Mouse (Mus musculus): ENCODE data around the gene Rpp38. TPM values are rescaled to one million over a fixed set of nuclear protein-coding genes. Genes with fewer than 3 reads are reported as not detected.
A peak's percentile ranks its signal among the peaks of the same experiment; 100 is the strongest.

The Rpp38 gene
- polyA plus RNA-seq, 1 experiment from 2014 or later: 16.3 TPM

GRCm38 (mm10) chr2:3283602-3284472, 48.6 kb downstream of the Rpp38 start, which contains the start of gene Nmt2:
Nmt2 (plus strand) TSS chr2:3284212.
- Histone ChIP-seq H3K9ac (replicated peaks; ENCODE audit: low read depth, low read length) (peak within 1 kb of the TSS; percentile 77), H3K4me1 (ENCODE audit: control insufficient read depth, insufficient read depth, low read length) (peaks cover 11% of the 10 kb centered on the region), H3K27me3 (ENCODE audit: control insufficient read depth, insufficient read depth, low read length) (no peaks in the 10 kb centered on the region), H3K36me3 (ENCODE audit: control insufficient read depth, insufficient read depth, low read length) (no peaks in the 10 kb centered on the region), H3K4me3 (ENCODE audit: low read depth, low read length) (peak within 1 kb of the TSS; percentile 87), H3K27ac (ENCODE audit: low read depth, low read length) (peak within 1 kb of the TSS; percentile 92), H3K9me3 (ENCODE audit: control insufficient read depth, low read length) (no peaks in the 10 kb centered on the region), H3K4me2 (ENCODE audit: low read depth, low read length) (peak within 1 kb of the TSS; percentile 75)
- under 1% methylated on average over 82 of the region's 88 CpGs for WGBS
- peak; percentile 95 for ATAC-seq (ENCODE audit: low read depth)

- peak overlapping the region; percentile 87 for H3K4me3 ChIP-seq (ENCODE audit: low read depth, low read length)
- peaks cover 11% of the 10 kb centered on the region for H3K4me1 ChIP-seq (ENCODE audit: control insufficient read depth, insufficient read depth, low read length)
- 0 out of 2 replicates have a peak, but pooled peaks have one; percentile 1 for ATAC-seq (ENCODE audit: low read depth)
- H3K4me2 ChIP-seq (ENCODE audit: low read depth, low read length): peak overlapping the region; percentile 42
- H3K9ac ChIP-seq (replicated peaks; ENCODE audit: low read depth, low read length): peak overlapping the region; percentile 37
- 13% methylated on average over 12 of the region's 12 CpGs for WGBS
- H3K27ac ChIP-seq (ENCODE audit: low read depth, low read length): peak overlapping the region; percentile 71
- no peaks in the 10 kb centered on the region for H3K27me3 ChIP-seq (ENCODE audit: control insufficient read depth, insufficient read depth, low read length)
- H3K9me3 ChIP-seq (ENCODE audit: control insufficient read depth, low read length): no peaks in the 10 kb centered on the region
- H3K36me3 ChIP-seq (ENCODE audit: control insufficient read depth, insufficient read depth, low read length): no peaks in the 10 kb centered on the region
Measured at GRCm38 (mm10) chr2:3282866-3283601, 49.4 kb downstream of the Rpp38 start.

- ATAC-seq (ENCODE audit: low read depth): no peak
- Histone ChIP-seq H3K9ac (replicated peaks; ENCODE audit: low read depth, low read length) (no peak overlapping the region), H3K9me3 (ENCODE audit: control insufficient read depth, low read length) (no peaks in the 10 kb centered on the region), H3K4me3 (ENCODE audit: low read depth, low read length) (no peak overlapping the region), H3K36me3 (ENCODE audit: control insufficient read depth, insufficient read depth, low read length) (no peaks in the 10 kb centered on the region), H3K27ac (ENCODE audit: low read depth, low read length) (no peak overlapping the region), H3K4me2 (ENCODE audit: low read depth, low read length) (no peak overlapping the region), H3K4me1 (ENCODE audit: control insufficient read depth, insufficient read depth, low read length) (peaks cover 11% of the 10 kb centered on the region), H3K27me3 (ENCODE audit: control insufficient read depth, insufficient read depth, low read length) (no peaks in the 10 kb centered on the region)
- 78% methylated on average over 4 of the region's 4 CpGs for WGBS
Measured at GRCm38 (mm10) chr2:3281311-3281710, 51.1 kb downstream of the Rpp38 start.

Other genes with a start within 250 kb of the Rpp38 start
- 44.5 and 60.4 TPM in 2 replicates for gene Fam171a1, start 218.4 kb downstream of the Rpp38 start, polyA plus RNA-seq (2014; fragmentation: Nextera tagmentation; extraction: Ambion mirVana)
- gene Nmt2, start 48.4 kb downstream of the Rpp38 start, polyA plus RNA-seq (2014; fragmentation: Nextera tagmentation; extraction: Ambion mirVana): 99.2 and 114 TPM in 2 replicates
- gene Acbd7, start 3.5 kb upstream of the Rpp38 start, polyA plus RNA-seq (2014; fragmentation: Nextera tagmentation; extraction: Ambion mirVana): 2.3 and 5.4 TPM in 2 replicates
- not detected in 2 replicates for gene Olah, start 64.6 kb upstream of the Rpp38 start, polyA plus RNA-seq (2014; fragmentation: Nextera tagmentation; extraction: Ambion mirVana)
- gene Meig1, start 90.0 kb upstream of the Rpp38 start, polyA plus RNA-seq (2014; fragmentation: Nextera tagmentation; extraction: Ambion mirVana): 2.8 and 4.3 TPM in 2 replicates
- gene Dclre1c, start 91.5 kb upstream of the Rpp38 start, polyA plus RNA-seq (2014; fragmentation: Nextera tagmentation; extraction: Ambion mirVana): 8.7 and 9.8 TPM in 2 replicates
- gene Suv39h2, start 142.4 kb upstream of the Rpp38 start, polyA plus RNA-seq (2014; fragmentation: Nextera tagmentation; extraction: Ambion mirVana): 7.8 and 10.1 TPM in 2 replicates
- 7.5 and 8.8 TPM in 2 replicates for gene Gm45902, start 180.1 kb upstream of the Rpp38 start, polyA plus RNA-seq (2014; fragmentation: Nextera tagmentation; extraction: Ambion mirVana)
- gene Hspa14, start 180.2 kb upstream of the Rpp38 start, polyA plus RNA-seq (2014; fragmentation: Nextera tagmentation; extraction: Ambion mirVana): 63.8 and 66.5 TPM in 2 replicates
- gene Cdnf, start 180.4 kb upstream of the Rpp38 start, polyA plus RNA-seq (2014; fragmentation: Nextera tagmentation; extraction: Ambion mirVana): 0.11 and 0.12 TPM in 2 replicates
- gene Fam107b, start 237.8 kb upstream of the Rpp38 start, polyA plus RNA-seq (2014; fragmentation: Nextera tagmentation; extraction: Ambion mirVana): 34.4 and 40.0 TPM in 2 replicates